Mouse (Mus musculus) bone marrow macrophage, adult 2 months (primary cell): ENCODE data around the gene Deaf1.

ENCODE experiments used
- CTCF ChIP-seq: IDR thresholded peaks from 2 replicates; pipeline ENCODE4 v1.5.1; 2012; ENCODE audit warnings: low read depth, mild to moderate bottlenecking, low read length, moderate library complexity
- POLR2A ChIP-seq: IDR thresholded peaks from 2 replicates; pipeline ENCODE4 v1.6.1; 2012; ENCODE audit warnings: mild to moderate bottlenecking, low read depth, low read length, borderline replicate concordance

- no peak for TF ChIP-seq CTCF
- no peak for TF ChIP-seq POLR2A
These were observed 17.3 kb upstream of the Deaf1 start for GRCm38 (mm10) chr7:141344787-141345186.
